In the genomic region with DNA sequence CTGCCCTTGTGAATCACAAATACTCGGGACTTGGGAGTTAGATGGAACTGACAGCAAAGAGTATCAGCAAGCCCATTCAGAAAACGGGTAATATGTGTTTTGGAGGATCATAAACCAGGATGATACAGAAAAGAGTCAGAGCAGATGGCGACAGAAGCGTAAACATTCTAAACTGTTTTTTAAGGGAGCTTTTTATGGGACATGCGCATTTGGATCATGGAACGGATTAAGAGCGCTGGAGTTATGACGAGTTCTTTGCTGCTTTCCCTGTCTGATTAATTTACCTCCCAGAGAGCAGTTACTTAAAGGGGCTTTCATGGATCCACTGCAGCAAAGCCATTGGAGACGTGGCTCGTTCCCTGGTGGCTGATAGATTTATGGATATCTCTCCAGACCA, we compare ENCODE assay signal across 11 mouse cellular contexts.
A peak's percentile ranks its signal among the peaks of the same experiment; 100 is the strongest.
DNase-seq lines count a peak whose midpoint lies in the region; ATAC-seq lines count a peak whose summit lies in the region.
"Had no signal": no experiment of that assay in that cellular context is flagged by ENCODE, and none has a peak within 500 bp of the region (broad histone marks: within the 10 kb centered on the region; RNA-seq: fewer than 3 reads in every experiment).

No protein-coding gene starts in this region.

- H3K4me2 ChIP-seq in forebrain, embryonic 16.5 days (ENCODE audit: low read length) = peak overlapping the region; percentile 25
- H3K4me2 ChIP-seq in neural tube, embryonic 13.5 days = peak overlapping the region; percentile 39
- H3K4me2 ChIP-seq: liver, embryonic 15.5 days had no signal

- H3K4me3 ChIP-seq in forebrain, embryonic 16.5 days (replicated peaks; ENCODE audit: low read length) = no peak overlapping the region
- H3K4me3 ChIP-seq in neural tube, embryonic 13.5 days = peak overlapping the region; percentile 5; the same call in 1 of the 2 replicates
- H3K4me3 ChIP-seq: liver, embryonic 15.5 days had no signal

- ATAC-seq in forebrain, embryonic 16.5 days = peak; percentile 53; the same call in 1 of the 2 replicates
- ATAC-seq in neural tube, embryonic 13.5 days (ENCODE audit: low read depth) = peak; percentile 84

- peak; percentile 25 for DNase-seq in layer of hippocampus, adult 11-12 months (ENCODE audit: low spot score)
- no peak for DNase-seq in layer of hippocampus, adult 9-10 months (ENCODE audit: low spot score)
- peak; percentile 22 for DNase-seq in layer of hippocampus, adult 9-11 months
- DNase-seq in urinary bladder, postnatal 25 days (ENCODE audit: low spot score) = no peak
- DNase-seq in frontal cortex, postnatal 25 days (ENCODE audit: low spot score in 2 of 2) = no peak
- no peak for DNase-seq in left cerebral cortex, postnatal 14 days (ENCODE audit: low spot score in 2 of 2)
- DNase-seq: kidney, postnatal 10 days; thymus, postnatal 25 days had no signal

- no peaks in the 10 kb centered on the region for H3K9me3 ChIP-seq in forebrain, embryonic 16.5 days (ENCODE audit: control insufficient read depth, low read length)
- H3K9me3 ChIP-seq in neural tube, embryonic 13.5 days = no peaks in the 10 kb centered on the region
- H3K9me3 ChIP-seq: liver, embryonic 15.5 days had no signal

- H3K27ac ChIP-seq in forebrain, embryonic 16.5 days (ENCODE audit: low read length) = peak overlapping the region; percentile 74
- H3K27ac ChIP-seq in neural tube, embryonic 13.5 days (replicated peaks) = peak overlapping the region; percentile 74
- H3K27ac ChIP-seq: liver, embryonic 15.5 days had no signal

- 0 out of 2 replicates have a peak, but pooled peaks cover 4% of the 10 kb centered on the region for H3K27me3 ChIP-seq in forebrain, embryonic 16.5 days (replicated peaks; ENCODE audit: control insufficient read depth, insufficient read depth, low read length)
- H3K27me3 ChIP-seq in neural tube, embryonic 13.5 days = no peaks in the 10 kb centered on the region
- H3K27me3 ChIP-seq: liver, embryonic 15.5 days had no signal

- 31% methylated on average over 10 of the region's 10 CpGs for WGBS in forebrain, embryonic 16.5 days
- 17% methylated on average over 10 of the region's 10 CpGs for WGBS in neural tube, embryonic 13.5 days

- intact Hi-C loops in left cerebral cortex, postnatal 14 days (cut with DNase I) = no loop called here

- H3K36me3 ChIP-seq in forebrain, embryonic 16.5 days (ENCODE audit: control insufficient read depth, insufficient read depth) = no peaks in the 10 kb centered on the region
- no peaks in the 10 kb centered on the region for H3K36me3 ChIP-seq in neural tube, embryonic 13.5 days
- H3K36me3 ChIP-seq: liver, embryonic 15.5 days had no signal

- H3K9ac ChIP-seq in forebrain, embryonic 16.5 days (replicated peaks; ENCODE audit: low read depth, low read length) = no peak overlapping the region
- no peak overlapping the region for H3K9ac ChIP-seq in neural tube, embryonic 13.5 days
- H3K9ac ChIP-seq: liver, embryonic 15.5 days had no signal

- peaks cover 14% of the 10 kb centered on the region for H3K4me1 ChIP-seq in forebrain, embryonic 16.5 days (replicated peaks; ENCODE audit: control insufficient read depth, insufficient read depth, low read length)
- H3K4me1 ChIP-seq in neural tube, embryonic 13.5 days (replicated peaks) = peaks cover 25% of the 10 kb centered on the region
- H3K4me1 ChIP-seq: liver, embryonic 15.5 days had no signal

Comparison
In these comparisons a context has a peak if more than half of its experiments do, and no peak if none do; other contexts are left out.
1. DNase-seq: peak in layer of hippocampus, adult 11-12 months (single experiment) and layer of hippocampus, adult 9-11 months (single experiment); none in layer of hippocampus, adult 9-10 months (single experiment), urinary bladder, postnatal 25 days (single experiment), frontal cortex, postnatal 25 days (0 of 2) and left cerebral cortex, postnatal 14 days (0 of 2).